Mouse (Mus musculus) layer of hippocampus, adult 6 months (tissue): Measurements from ENCODE around the gene Smr3a. TPM values are rescaled to one million over a fixed set of nuclear protein-coding genes. Genes with fewer than 3 reads are reported as not detected.

Experiments
- long read RNA-seq, 2 experiments: library from polyadenylated mRNA; unstranded; transcript quantifications; one replicate each; pipeline ENCODE4 v2.0.0; 2019 to 2020
- polyA plus RNA-seq: library from polyadenylated mRNA; unstranded; fragments of <200 nt; fragmentation: Nextera tagmentation; gene quantifications from 2 replicates; pipeline ENCODE4 v1.2.3, GENCODE M21; 2021

Gene Smr3a
- polyA plus RNA-seq = not detected in 2 replicates
- long read RNA-seq, experiment 1 = 0 reads
- long read RNA-seq, experiment 2 = 0 reads

GRCm38 (mm10) chr5:88002249-88002648 is at the start of gene Smr3a:
Gene Smr3a, plus strand, starts transcription at chr5:88002549.

DNA sequence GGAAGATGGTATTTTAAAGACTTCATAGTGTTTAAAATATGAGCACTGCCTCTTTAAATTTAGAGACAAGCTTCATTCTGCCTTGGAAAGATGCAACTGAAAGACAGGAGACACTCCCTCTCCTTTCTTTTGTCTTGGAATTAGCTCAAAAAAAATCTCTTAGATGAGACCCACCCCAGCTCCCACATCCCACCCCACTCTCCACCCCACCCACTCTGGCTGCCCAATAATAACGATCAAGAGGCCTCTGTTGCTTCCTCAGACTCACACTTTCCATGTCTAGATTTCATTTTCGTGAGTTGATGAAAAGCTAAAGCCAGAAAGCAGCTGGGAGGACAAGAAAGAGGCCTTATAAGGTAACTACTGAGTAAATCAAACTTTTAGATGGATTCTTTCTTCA is 33.1 kb upstream of the Smr3a start, which contains the start of the genes 2310003L06Rik and Gm28434:
Gene 2310003L06Rik (plus strand): TSS at position 259 of the 400 bp plus-strand sequence.
Gene Gm28434 (plus strand): TSS at position 317 of the 400 bp plus-strand sequence.

DNA sequence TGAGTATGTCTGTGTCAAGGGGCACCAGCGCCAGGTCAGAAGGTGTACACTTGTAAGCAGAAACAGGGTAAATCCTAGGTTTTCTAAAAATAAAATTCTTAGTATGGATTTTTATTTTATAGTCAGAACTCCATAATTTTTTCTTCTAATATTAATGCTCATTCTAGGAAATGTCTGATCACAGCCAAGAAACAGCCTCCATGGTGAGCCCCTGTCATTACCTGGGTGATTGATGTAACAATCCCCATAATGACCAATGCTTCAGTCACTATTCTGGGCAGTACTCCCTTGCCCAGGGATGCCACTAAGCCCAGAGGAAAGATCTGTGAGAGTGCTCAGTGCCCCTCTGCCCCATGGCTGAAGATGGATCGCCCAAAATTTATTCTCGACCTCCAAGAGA is 23.2 kb upstream of the Smr3a start, which contains the start of gene Cabs1:
Gene Cabs1 (plus strand): TSS at position 301 of the 400 bp plus-strand sequence.

Other genes with a start within 250 kb of the Smr3a start
- not detected in 2 replicates for gene Csn1s2a, start 228.0 kb upstream of the Smr3a start, polyA plus RNA-seq
- gene Csn1s2b, start 194.5 kb upstream of the Smr3a start, polyA plus RNA-seq = not detected in 2 replicates
- not detected in 2 replicates for gene Prr27, start 176.9 kb upstream of the Smr3a start, polyA plus RNA-seq
- gene Odam, start 117.5 kb upstream of the Smr3a start, polyA plus RNA-seq = not detected in 2 replicates
- not detected in 2 replicates for gene Csn3, start 77.0 kb upstream of the Smr3a start, polyA plus RNA-seq
- gene 2310003L06Rik, start 33.1 kb upstream of the Smr3a start, polyA plus RNA-seq = not detected in 2 replicates
- not detected in 2 replicates for gene Gm28434, start 33.0 kb upstream of the Smr3a start, polyA plus RNA-seq
- not detected in 2 replicates for gene Cabs1, start 23.1 kb upstream of the Smr3a start, polyA plus RNA-seq
- gene Smr2, start 84.0 kb downstream of the Smr3a start, polyA plus RNA-seq = not detected in 2 replicates
- gene Gm11116, start 109.0 kb downstream of the Smr3a start, polyA plus RNA-seq = not detected in 2 replicates
- not detected in 2 replicates for gene Gm11115, start 151.6 kb downstream of the Smr3a start, polyA plus RNA-seq